Mouse (Mus musculus) layer of hippocampus, adult 9-10 months (tissue): ENCODE measurements around the gene Etnk2.

Experiments
- DNase-seq: peaks from one replicate; pipeline ENCODE4 v3.0.0; 2022; ENCODE audit warnings: low spot score

Gene Etnk2

DNA sequence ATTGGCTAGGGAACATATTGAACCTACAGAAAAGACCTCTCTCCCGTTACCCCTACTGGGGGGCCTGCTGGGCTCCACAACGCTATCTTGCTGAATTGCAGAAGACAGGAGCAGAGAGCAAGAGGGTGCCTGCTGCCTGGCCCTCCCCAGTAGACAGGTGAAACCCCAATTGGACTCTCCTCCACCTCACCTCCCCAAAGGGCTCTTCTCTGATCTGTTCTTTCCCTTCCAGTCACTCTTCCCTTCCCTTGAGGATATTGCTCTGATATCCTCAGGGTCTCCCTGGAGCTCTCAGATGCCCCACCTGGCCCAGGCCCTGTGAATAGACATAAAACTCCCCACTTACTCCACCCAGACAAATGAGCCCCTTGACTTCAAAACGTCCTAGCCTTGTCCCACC lies 53.7 kb downstream of the Etnk2 start:
- no peak for DNase-seq

DNA sequence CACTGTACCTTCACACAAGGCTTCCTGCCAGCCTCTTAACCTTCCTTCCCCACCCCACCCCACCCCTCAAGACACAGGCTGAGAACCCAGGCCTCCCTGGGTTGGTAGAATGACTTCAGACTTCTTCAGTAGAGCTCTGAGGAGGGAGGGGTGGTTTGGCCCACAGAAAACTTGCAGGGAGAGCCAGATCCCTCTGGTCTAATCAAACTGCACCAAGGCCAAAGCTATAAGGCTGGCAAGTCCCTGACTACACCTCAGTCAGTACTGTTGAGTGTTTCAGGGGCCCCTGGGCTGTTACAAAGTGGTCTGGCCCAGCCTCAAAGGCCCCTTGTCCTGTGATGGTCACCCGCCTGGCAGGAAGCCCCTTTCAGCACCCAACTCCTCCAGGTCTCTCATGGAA lies 54.2 kb downstream of the Etnk2 start:
- DNase-seq = no peak

DNA sequence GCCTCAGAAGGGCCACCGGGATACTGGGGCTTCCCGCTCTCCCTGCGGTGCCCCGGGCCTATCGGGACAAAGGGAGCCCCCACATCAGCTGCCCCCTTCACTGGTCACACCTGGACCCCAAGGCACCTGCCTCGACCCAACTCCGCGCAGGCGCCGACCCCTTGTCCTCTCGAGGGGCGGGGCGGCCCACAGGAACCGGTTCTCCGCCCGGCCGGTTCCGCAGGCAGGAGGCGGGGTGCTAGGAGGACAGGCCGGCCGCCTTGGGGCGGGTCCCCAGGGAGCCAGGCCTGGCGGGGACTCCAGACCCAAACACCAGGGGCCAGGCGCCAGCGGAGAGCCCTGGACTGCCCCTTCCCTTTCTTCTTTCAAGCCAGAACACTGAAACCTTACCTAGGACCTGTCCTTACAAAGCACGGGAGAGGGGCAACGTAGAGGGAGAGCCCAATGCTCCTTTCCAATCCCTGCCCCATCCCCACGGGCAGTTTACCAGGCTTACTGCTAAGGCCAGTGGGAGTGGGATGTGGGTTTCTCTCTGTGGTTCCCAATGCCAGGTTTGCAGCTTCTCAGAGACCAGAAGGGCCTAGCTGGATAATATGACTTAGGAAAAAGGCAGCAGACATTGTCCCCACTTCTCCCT lies 54.9 kb downstream of the Etnk2 start:
- no peak for DNase-seq

DNA sequence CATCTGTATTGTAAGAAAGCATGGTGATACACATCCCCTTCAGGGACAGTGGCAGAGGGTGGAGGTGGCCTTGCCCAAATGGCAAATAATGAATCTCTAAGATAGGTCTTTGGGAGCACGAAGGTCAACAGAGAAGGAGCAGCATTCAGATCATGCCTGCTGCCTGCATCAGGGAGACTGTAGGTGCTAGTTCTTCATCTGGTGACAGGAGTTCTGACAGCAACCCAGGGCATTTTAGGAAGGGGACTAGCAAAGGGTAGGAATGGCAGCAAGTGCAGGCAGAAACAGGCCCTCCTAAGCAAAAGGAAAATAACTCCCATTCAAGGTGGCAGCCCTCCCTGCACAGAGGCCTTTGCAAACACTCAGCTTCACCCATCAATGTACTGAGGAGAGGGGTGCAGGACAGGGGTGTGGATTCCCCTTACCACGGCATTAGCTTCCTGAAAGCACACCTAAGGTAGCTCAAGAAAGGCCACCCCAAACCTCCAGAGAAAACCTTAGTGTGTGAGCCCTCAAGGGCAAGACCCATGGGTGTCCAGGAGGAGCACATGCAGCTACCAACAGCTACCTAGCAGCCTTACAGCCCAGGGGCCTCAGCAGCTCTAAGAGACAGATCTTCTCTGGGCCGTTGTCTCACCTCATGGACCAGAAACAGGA lies 55.9 kb downstream of the Etnk2 start:
- DNase-seq = no peak

DNA sequence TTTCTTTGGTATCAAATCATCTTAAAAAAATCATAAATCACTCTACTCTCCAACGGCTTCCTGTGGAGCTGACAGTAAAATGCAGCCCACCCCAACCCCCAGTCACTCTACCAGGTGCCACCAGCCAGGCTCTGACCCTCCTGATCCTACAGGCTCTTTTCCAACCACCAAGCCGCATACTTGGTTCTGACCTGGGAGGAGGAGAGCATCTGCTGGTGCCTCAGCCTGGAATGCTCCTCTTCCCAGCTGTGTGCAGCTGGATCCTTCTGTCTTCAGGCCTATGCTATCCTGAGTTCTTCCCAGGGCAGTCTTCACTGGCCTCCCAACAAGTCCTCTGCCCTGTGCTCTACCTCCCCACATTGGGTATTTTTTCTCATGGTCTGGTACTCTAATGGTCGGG lies 57.1 kb downstream of the Etnk2 start:
- DNase-seq = no peak

GRCm38 (mm10) chr1:133421061-133421460 lies 57.7 kb downstream of the Etnk2 start:
- DNase-seq = no peak

GRCm38 (mm10) chr1:133421975-133422570 lies 58.7 kb downstream of the Etnk2 start:
- DNase-seq = no peak

DNA sequence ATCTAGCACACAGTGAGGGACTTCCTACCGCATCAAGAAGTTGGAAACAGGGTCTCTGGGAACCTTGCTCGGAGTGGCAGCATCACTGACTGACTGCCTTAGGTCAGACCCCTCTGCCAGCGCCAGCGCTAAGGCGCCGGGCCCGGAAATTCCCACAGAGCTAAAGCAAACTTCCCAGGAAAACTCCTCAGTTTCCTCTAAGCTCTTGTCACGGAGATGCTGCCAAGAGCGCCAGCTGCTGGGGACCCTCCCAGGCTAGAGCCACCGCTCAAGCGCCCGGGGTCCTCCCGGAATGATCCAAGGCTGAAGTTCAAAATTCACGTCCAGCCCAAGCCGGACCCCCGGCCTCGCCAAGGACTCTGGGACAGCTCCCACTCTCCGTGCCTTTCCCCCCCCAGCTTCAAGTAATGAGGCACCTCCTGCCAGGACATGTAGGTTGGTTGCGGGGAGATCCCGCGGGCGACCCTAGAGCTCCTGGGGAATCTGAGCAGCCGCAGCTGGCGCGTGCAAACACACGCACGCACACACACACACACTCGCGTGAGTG lies 59.3 kb downstream of the Etnk2 start:
- DNase-seq = no peak

GRCm38 (mm10) chr1:133423166-133423542 lies 59.8 kb downstream of the Etnk2 start:
- DNase-seq = no peak

GRCm38 (mm10) chr1:133423543-133424480 lies 60.4 kb downstream of the Etnk2 start, which contains the start of gene Sox13:
Sox13 (minus strand) TSS chr1:133424377.
- no peak for DNase-seq

- no peak for DNase-seq
Measured at GRCm38 (mm10) chr1:133424547-133425140, 61.3 kb downstream of the Etnk2 start.
